Mouse (Mus musculus) brain, embryonic 14.5 days (tissue): ENCODE results near the gene Brd2.

Source experiments
- CTCF ChIP-seq: fragments of 200-500 bp; IDR thresholded peaks from 2 replicates; pipeline ENCODE4 v1.5.1; 2012; ENCODE audit warnings: inconsistent platforms, mild to moderate bottlenecking, moderate library complexity, borderline replicate concordance; ENCODE audit not compliant: insufficient read depth, insufficient read length; ENCODE audit errors: extremely low read depth
- POLR2A ChIP-seq: fragments of 200-500 bp; IDR thresholded peaks from 2 replicates; pipeline ENCODE4 v1.6.1; 2012; ENCODE audit warnings: mild to moderate bottlenecking, inconsistent platforms, borderline replicate concordance; ENCODE audit not compliant: poor library complexity, insufficient read depth, insufficient read length, severe bottlenecking; ENCODE audit errors: extremely low read depth

DNA sequence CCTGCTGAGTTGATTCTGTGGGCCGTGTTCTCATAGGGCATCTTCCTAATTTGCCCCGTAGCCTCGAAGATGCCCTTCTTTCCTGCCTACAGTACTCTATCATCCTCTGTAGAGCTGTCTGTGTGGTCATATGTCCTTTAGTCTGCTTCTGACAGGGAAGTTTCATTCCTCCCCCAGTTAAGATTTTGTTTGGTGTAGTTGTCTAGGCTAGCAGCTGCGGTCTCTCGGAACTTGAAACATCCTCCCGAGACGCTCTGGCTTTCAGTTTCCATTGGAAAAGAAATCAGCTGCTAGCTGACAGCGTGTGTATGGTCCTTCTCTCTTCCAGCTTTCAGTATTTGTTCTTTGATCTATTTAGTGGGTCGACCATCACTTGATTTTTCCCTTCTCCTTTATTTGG lies 17.6 kb downstream of the Brd2 start:
- no peak for TF ChIP-seq CTCF
- TF ChIP-seq POLR2A: no peak
